Mouse (Mus musculus) stomach, adult 2 months (tissue): ENCODE data around the gene Rbm33. TPM values are rescaled to one million over a fixed set of nuclear protein-coding genes. Genes with fewer than 3 reads are reported as not detected.

ENCODE experiments used
- polyA plus RNA-seq: library from polyadenylated mRNA; depleted of rRNA; stranded (reverse); fragments of >200 nt; gene quantifications from 2 replicates; pipeline ENCODE4 v1.2.3, GENCODE M21; 2012; rRNA removed

The Rbm33 gene
- 10.7 and 11.8 TPM in 2 replicates for polyA plus RNA-seq

GRCm38 (mm10) chr5:28316722-28317245, at the start of gene Rbm33:
TSS of gene Rbm33 (plus strand) at chr5:28317121.

GRCm38 (mm10) chr5:28466760-28467306, 149.9 kb downstream of the Rbm33 start, which contains the start of gene Shh:
TSS of gene Shh (minus strand) at chr5:28467256.

Other genes with a start within 250 kb of the Rbm33 start
- 41.0 and 63.9 TPM in 2 replicates for gene Insig1, start 245.8 kb upstream of the Rbm33 start, polyA plus RNA-seq
- 0.02 and 0.05 TPM in 2 replicates for gene En2, start 151.4 kb upstream of the Rbm33 start, polyA plus RNA-seq
- not detected in 2 replicates for gene Cnpy1, start 71.3 kb upstream of the Rbm33 start, polyA plus RNA-seq
- 18.0 and 32.8 TPM in 2 replicates for gene Shh, start 150.1 kb downstream of the Rbm33 start, polyA plus RNA-seq